Mouse (Mus musculus) heart, embryonic 16.5 days (tissue): ENCODE data around the gene Sh2b3. TPM values are rescaled to one million over a fixed set of nuclear protein-coding genes. Genes with fewer than 3 reads are reported as not detected.

ENCODE experiments used
- ATAC-seq: fragments of 200-750 bp; cut with Nextera tagmentation; replicated peaks from 2 replicates; pipeline ENCODE4 v1.8.0; 2017; ENCODE audit warnings: moderate number of reproducible peaks; ENCODE audit not compliant: insufficient read depth, low FRiP score; ENCODE audit errors: extremely low read depth
- H3K27ac ChIP-seq: fragments of 300-500 bp; sonication (generic); 2 replicates; pipeline ENCODE4 v1.5.1; 2014; ENCODE audit warnings: mild to moderate bottlenecking, low read length, control low read depth, moderate library complexity
- H3K27me3 ChIP-seq: fragments of 300-500 bp; sonication (generic); 2 replicates; pipeline ENCODE4 v1.6.1; 2014; ENCODE audit warnings: low read length, mixed read lengths; ENCODE audit not compliant: control insufficient read depth, insufficient read depth
- H3K36me3 ChIP-seq: fragments of 300-500 bp; sonication (generic); 2 replicates; pipeline ENCODE4 v1.6.1; 2014; ENCODE audit not compliant: control insufficient read depth, insufficient read depth
- H3K4me1 ChIP-seq: fragments of 300-500 bp; sonication (generic); 2 replicates; pipeline ENCODE4 v1.6.1; 2014; ENCODE audit warnings: low read length, mixed read lengths; ENCODE audit not compliant: control insufficient read depth, insufficient read depth
- H3K4me2 ChIP-seq: fragments of 300-500 bp; sonication (generic); 2 replicates; pipeline ENCODE4 v1.6.1; 2014; ENCODE audit warnings: low read depth, mild to moderate bottlenecking, control low read depth, low read length
- H3K4me3 ChIP-seq: fragments of 300-500 bp; sonication (generic); 2 replicates; pipeline ENCODE4 v1.5.1; 2014; ENCODE audit warnings: mild to moderate bottlenecking, control low read depth, low read length
- H3K9ac ChIP-seq: fragments of 300-500 bp; sonication (generic); 2 replicates; pipeline ENCODE4 v1.6.1; 2014; ENCODE audit warnings: low read length, control low read depth
- H3K9me3 ChIP-seq: fragments of 300-500 bp; sonication (generic); replicated peaks from 2 replicates; pipeline ENCODE4 v1.6.1; 2016; ENCODE audit warnings: low read length; ENCODE audit not compliant: control insufficient read depth
- WGBS: fragments of 180-500 bp; shearing (Covaris S2); extraction: QIAGEN DNeasy Blood & Tissue Kit; methylation state at CpG from one replicate; pipeline ENCODE4 v1.1.7; 2014; 5-methylcytosine and 5-hydroxymethylcytosine counted together
- polyA plus RNA-seq: library from polyadenylated mRNA; unstranded; fragments of >200 nt; fragmentation: Nextera tagmentation; extraction: Ambion mirVana; gene quantifications from 2 replicates; pipeline ENCODE4 v1.2.1, GENCODE M21; 2015

Gene Sh2b3
- polyA plus RNA-seq, 1 experiment from 2014 or later = 12.0 TPM

DNA sequence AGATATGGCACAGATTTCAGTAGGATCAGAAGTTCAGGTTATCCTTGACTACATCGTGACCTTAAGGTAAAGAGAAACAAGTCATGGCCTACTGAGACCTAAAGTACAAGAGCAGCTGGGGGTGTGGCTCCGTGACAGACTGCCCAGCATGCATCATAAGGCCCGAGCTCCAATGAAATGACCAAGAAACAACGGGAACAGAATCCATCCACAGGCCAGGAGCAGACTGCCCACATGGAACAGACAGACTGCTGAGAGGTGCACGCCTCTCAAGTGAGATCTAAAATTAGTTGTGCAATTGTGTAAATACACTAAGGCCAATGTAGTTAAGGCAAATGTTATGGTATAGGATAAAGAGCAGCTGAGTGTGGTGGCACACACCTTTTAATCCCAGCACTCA is 15.9 kb downstream of the Sh2b3 start:
- Histone ChIP-seq H3K27me3 (no peaks in the 10 kb centered on the region), H3K4me3 (no peak overlapping the region), H3K4me2 (no peak overlapping the region), H3K9me3 (no peaks in the 10 kb centered on the region), H3K4me1 (peaks cover 38% of the 10 kb centered on the region), H3K36me3 (peaks cover 39% of the 10 kb centered on the region), H3K9ac (no peak overlapping the region), H3K27ac (no peak overlapping the region; the same call in 1 of the 2 replicates)
- 63% methylated on average over 5 of the region's 5 CpGs for WGBS
- no peak for ATAC-seq

DNA sequence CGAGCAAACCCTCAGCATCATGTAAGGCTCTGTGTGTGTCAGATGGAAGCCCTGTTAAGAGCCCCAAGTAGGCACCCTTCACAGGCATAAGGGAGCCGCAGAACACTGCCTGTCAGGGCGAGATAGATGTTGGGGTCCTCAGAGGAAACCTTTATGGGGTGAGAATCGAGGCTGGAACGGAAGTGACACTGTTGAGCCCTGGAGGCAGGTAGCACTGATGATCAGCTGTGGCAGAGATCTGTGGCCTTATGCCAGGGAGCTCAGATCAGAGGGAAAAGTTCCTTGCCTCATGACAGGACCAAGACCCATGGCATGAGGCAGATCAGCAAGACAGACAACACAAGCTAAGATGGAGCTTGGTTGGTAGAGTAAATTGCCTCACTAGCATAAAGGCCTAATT is 16.3 kb downstream of the Sh2b3 start:
- peaks cover 40% of the 10 kb centered on the region for H3K36me3 ChIP-seq
- no peak overlapping the region for H3K4me3 ChIP-seq
- no peaks in the 10 kb centered on the region for H3K27me3 ChIP-seq
- peaks cover 38% of the 10 kb centered on the region for H3K4me1 ChIP-seq
- H3K27ac ChIP-seq = no peak overlapping the region; the same call in 1 of the 2 replicates
- H3K4me2 ChIP-seq = no peak overlapping the region
- no peak for ATAC-seq
- WGBS = 78% methylated on average over 5 of the region's 5 CpGs
- no peaks in the 10 kb centered on the region for H3K9me3 ChIP-seq
- no peak overlapping the region for H3K9ac ChIP-seq

DNA sequence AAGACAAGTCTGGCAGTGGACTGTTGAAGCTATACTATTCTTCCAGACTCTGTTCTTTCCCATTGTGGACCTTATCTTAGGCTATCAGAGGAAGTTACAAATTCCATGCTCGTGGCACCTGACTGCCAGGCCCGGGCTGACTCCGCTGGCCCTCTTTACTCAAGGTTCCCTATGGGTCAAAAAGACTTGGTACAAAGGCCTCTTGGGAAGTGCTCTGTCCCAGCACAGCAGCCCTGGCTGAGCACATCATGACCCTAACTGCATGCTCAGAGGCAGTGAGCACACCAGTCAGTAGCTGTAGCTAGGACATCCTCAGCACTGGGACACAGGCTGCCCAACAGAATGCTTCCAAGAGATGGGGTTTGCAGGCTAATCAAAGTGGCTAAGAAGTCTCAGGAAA is 16.8 kb downstream of the Sh2b3 start:
- Histone ChIP-seq H3K9ac (no peak overlapping the region), H3K4me2 (no peak overlapping the region), H3K9me3 (no peaks in the 10 kb centered on the region), H3K36me3 (peaks cover 44% of the 10 kb centered on the region), H3K27me3 (no peaks in the 10 kb centered on the region), H3K4me3 (no peak overlapping the region), H3K27ac (no peak overlapping the region; the same call in 1 of the 2 replicates), H3K4me1 (peaks cover 38% of the 10 kb centered on the region)
- WGBS = 41% methylated on average over 3 of the region's 3 CpGs
- no peak for ATAC-seq

DNA sequence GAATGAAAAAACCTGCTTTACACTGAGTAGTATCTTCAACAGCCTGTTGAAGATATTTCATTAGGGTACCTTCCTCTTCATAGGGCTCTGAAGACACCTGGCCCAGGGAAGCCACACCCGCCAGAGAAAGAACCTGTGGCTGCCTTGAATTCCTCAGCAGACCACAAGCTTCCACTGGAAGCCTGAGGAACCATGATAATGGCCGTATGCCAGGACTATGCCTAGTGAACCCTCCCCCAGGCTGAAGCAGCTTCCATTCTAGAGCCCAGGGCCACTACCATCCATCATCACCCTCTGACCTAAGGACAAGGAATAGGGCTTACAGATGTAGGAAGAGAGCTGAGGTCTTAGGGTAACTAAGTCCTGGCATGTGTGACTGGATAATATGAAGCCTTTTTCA is 17.3 kb downstream of the Sh2b3 start:
- Histone ChIP-seq H3K36me3 (peaks cover 41% of the 10 kb centered on the region), H3K4me2 (no peak overlapping the region), H3K4me1 (peaks cover 38% of the 10 kb centered on the region), H3K9ac (no peak overlapping the region), H3K4me3 (no peak overlapping the region), H3K27ac (no peak overlapping the region), H3K9me3 (no peaks in the 10 kb centered on the region), H3K27me3 (no peaks in the 10 kb centered on the region)
- ATAC-seq = no peak
- 53% methylated on average over 2 of the region's 2 CpGs for WGBS

DNA sequence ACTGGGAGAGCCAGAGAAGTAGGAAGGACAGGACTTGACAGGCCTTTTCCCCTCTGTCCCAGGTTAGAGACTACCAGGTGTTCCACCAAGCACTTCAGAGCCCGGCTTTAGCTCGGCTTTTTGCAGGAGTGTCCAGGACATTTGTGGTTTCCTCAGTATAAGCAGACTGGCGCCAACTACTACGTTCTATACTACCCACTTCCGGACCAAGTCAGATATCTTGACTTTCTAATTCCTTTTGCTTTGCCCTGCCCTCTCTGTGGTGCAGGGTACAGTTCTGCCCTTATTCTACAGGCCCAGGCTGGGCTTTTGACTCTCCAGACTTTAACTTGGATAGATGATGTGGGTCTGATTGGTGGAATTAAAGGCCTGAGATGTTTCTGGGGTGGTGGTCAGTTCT is 17.9 kb downstream of the Sh2b3 start:
- Histone ChIP-seq H3K36me3 (peaks cover 41% of the 10 kb centered on the region), H3K4me1 (peaks cover 37% of the 10 kb centered on the region), H3K4me3 (no peak overlapping the region), H3K27ac (no peak overlapping the region), H3K4me2 (no peak overlapping the region), H3K27me3 (no peaks in the 10 kb centered on the region), H3K9me3 (no peaks in the 10 kb centered on the region), H3K9ac (no peak overlapping the region)
- 76% methylated on average over 5 of the region's 5 CpGs for WGBS
- no peak for ATAC-seq

DNA sequence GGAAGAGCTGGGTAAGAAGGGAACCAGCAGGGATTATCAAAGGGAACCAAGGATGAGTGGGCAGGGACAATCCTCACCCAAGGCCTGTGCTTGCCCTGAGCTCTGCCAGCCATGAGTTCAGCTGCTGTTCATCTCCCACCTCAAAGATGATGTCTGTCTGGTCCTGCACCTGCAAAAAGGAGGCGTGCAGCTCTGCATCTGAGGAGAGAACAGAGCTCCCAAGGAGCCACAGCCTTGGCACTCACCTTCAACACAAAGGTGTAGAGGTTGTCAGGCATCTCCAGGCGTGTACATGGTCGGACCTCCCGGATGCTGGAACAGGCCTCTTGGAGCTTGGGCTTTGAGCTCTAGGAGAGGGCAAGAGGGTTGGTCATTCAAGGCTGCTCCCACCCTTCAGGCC is 18.6 kb downstream of the Sh2b3 start:
- Histone ChIP-seq H3K27ac (no peak overlapping the region), H3K36me3 (peaks cover 47% of the 10 kb centered on the region), H3K9me3 (no peaks in the 10 kb centered on the region), H3K4me3 (no peak overlapping the region), H3K27me3 (no peaks in the 10 kb centered on the region), H3K9ac (no peak overlapping the region), H3K4me2 (no peak overlapping the region), H3K4me1 (peaks cover 30% of the 10 kb centered on the region)
- no peak for ATAC-seq
- WGBS = 86% methylated on average over 4 of the region's 4 CpGs

DNA sequence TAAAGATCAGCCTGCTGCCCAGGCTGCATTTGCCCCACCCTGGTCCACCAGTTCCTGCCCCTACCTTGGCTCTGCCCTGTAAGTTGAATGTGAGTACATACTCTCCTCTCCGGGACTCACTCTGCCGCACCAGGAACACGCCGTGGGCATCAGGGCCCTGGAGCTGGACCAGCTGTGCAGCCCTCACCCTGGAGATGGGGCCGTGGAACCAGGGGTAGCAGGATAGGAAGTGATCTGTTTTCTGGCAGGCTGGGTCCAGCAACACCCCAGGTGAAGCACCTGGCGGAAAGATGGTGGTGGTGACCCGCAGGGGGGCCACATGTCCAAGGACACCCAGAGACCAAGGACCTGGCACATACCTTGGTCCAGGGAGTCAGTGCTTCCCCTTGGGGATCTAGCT is 19.0 kb downstream of the Sh2b3 start:
- Histone ChIP-seq H3K27ac (no peak overlapping the region), H3K4me2 (no peak overlapping the region), H3K27me3 (no peaks in the 10 kb centered on the region), H3K9ac (no peak overlapping the region), H3K9me3 (no peaks in the 10 kb centered on the region), H3K4me1 (peaks cover 29% of the 10 kb centered on the region), H3K4me3 (no peak overlapping the region), H3K36me3 (peaks cover 51% of the 10 kb centered on the region)
- ATAC-seq = no peak
- WGBS = 91% methylated on average over 7 of the region's 7 CpGs

DNA sequence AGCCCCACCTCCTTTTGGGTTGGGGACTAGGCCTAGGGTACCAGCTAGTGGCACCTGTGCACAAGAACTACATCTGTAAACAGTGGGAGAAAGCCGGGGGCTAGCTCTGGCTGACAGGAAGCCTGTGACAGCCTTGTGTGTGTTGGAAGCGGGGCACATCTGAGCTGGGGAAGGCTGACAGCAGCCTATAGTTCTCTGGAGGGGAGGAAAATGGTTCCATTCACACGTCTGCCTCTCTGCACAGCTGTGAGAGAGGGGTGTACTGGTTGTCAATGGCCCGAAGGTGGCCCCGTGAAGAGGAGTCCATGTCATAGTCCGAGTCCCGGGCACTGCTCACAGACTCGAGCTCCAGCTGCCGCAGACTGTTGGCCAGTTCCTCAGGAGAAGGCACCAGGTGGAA is 19.9 kb downstream of the Sh2b3 start:
- Histone ChIP-seq H3K36me3 (peaks cover 58% of the 10 kb centered on the region), H3K4me2 (no peak overlapping the region), H3K9ac (no peak overlapping the region), H3K4me3 (no peak overlapping the region), H3K9me3 (no peaks in the 10 kb centered on the region), H3K4me1 (peaks cover 22% of the 10 kb centered on the region), H3K27ac (no peak overlapping the region), H3K27me3 (no peaks in the 10 kb centered on the region)
- no peak for ATAC-seq
- 82% methylated on average over 9 of the region's 9 CpGs for WGBS

DNA sequence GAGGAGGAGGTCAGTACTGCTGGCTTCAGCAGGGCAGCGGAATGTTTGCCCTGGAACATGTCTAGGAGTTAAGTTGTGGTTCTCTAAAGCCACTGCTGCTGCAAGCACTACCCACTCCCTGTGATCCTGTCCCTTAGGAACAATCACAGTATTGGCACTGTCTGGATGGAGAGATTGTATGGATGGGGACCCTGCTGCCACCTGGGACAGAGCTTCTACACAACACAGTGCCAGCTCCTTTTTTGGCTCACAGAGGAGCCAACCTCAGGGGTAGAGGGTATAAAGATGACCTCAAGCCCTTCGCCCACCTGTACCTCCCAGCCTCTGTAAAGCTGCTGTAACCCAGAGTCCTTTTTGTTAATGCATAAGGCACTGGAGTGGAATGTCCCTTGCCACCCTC is 20.8 kb downstream of the Sh2b3 start:
- Histone ChIP-seq H3K4me2 (no peak overlapping the region), H3K27ac (no peak overlapping the region), H3K27me3 (no peaks in the 10 kb centered on the region), H3K4me1 (peaks cover 24% of the 10 kb centered on the region), H3K36me3 (peaks cover 66% of the 10 kb centered on the region), H3K9ac (no peak overlapping the region), H3K9me3 (no peaks in the 10 kb centered on the region), H3K4me3 (no peak overlapping the region)
- no peak for ATAC-seq
- WGBS = 83% methylated on average over 2 of the region's 2 CpGs
